9 mouse cellular contexts compared by ENCODE assay signal in genomic region chr2:121294182-121294581, GRCm38 (mm10). TPM values are rescaled to one million over a fixed set of nuclear protein-coding genes. Genes with fewer than 3 reads are reported as not detected.
A peak's percentile ranks its signal among the peaks of the same experiment; 100 is the strongest.
DNase-seq lines count a peak whose midpoint lies in the region; ATAC-seq lines count a peak whose summit lies in the region.
"Had no signal": no experiment of that assay in that cellular context is flagged by ENCODE, and none has a peak within 500 bp of the region (broad histone marks: within the 10 kb centered on the region; RNA-seq: fewer than 3 reads in every experiment).

No protein-coding gene starts in this region.

- intact Hi-C loops in left cerebral cortex, postnatal 10 days (cut with DNase I): no loop called here

- H3K27ac ChIP-seq in intestine, embryonic 14.5 days (ENCODE audit: low read depth): peak overlapping the region; percentile 51; the same call in 1 of the 2 replicates

- peak; percentile 5 to 73 for DNase-seq in left cerebral cortex, postnatal 10 days (ENCODE audit: extremely low spot score in 1 of 2, low spot score in 2 of 2)
- DNase-seq in left cerebral cortex, adult 9 months (ENCODE audit: low spot score in 2 of 2): no peak
- DNase-seq in cerebellum, adult 18-20 months: peak; percentile 65 to 70
- peak; percentile 70 for DNase-seq in gastrocnemius, postnatal 25 days
- DNase-seq in intestine, embryonic 14.5 days (ENCODE audit: low spot score): no peak
- no peak for DNase-seq in thymus, postnatal 14 days

- H3K27me3 ChIP-seq in intestine, embryonic 14.5 days (replicated peaks; ENCODE audit: control insufficient read depth, insufficient read depth, low read length): peaks cover 15% of the 10 kb centered on the region
- peaks cover 90% of the 10 kb centered on the region for H3K27me3 ChIP-seq in megakaryocyte, embryonic 14.5 days (replicated peaks)

- peaks cover 37% of the 10 kb centered on the region for H3K4me1 ChIP-seq in intestine, embryonic 14.5 days (replicated peaks; ENCODE audit: control insufficient read depth, insufficient read depth, low read length)
- H3K4me1 ChIP-seq in megakaryocyte, embryonic 14.5 days: peaks cover 77% of the 10 kb centered on the region

- no peaks in the 10 kb centered on the region for H3K9me3 ChIP-seq in intestine, embryonic 14.5 days (ENCODE audit: control insufficient read depth, low read length)
- no peaks in the 10 kb centered on the region for H3K9me3 ChIP-seq in megakaryocyte, embryonic 14.5 days

- peak overlapping the region; percentile 70 for H3K4me2 ChIP-seq in intestine, embryonic 14.5 days (ENCODE audit: low read length)

- H3K9ac ChIP-seq in intestine, embryonic 14.5 days (ENCODE audit: low read length): peak overlapping the region; percentile 23; the same call in 1 of the 2 replicates

- no peaks in the 10 kb centered on the region for H3K36me3 ChIP-seq in intestine, embryonic 14.5 days (ENCODE audit: control insufficient read depth, insufficient read depth, low read length)
- H3K36me3 ChIP-seq in megakaryocyte, embryonic 14.5 days (replicated peaks; ENCODE audit: low read length): peaks cover 2% of the 10 kb centered on the region

- no peak for ATAC-seq in intestine, embryonic 14.5 days (replicated peaks; ENCODE audit: low FRiP score, low TSS enrichment, low read depth)
- ATAC-seq in activated CD4-positive, CD25-positive, alpha-beta regulatory T cell, adult 4 months: no peak

- peak overlapping the region; percentile 45 for H3K4me3 ChIP-seq in intestine, embryonic 14.5 days (ENCODE audit: low read depth, low read length)
- peak overlapping the region; percentile 91 for H3K4me3 ChIP-seq in megakaryocyte, embryonic 14.5 days (replicated peaks)

- 31% methylated on average over 4 of the region's 4 CpGs for WGBS in intestine, embryonic 14.5 days

RNA-seq across cellular contexts. Expression of gene Map1a, which starts 4.8 kb away (rescaled TPM):
- total RNA-seq in left cerebral cortex, postnatal 10 days (2021): 100 to 1,000 TPM; 391 to 400 TPM
- total RNA-seq in gastrocnemius, postnatal 25 days (2021): 1 to 10 TPM; 7.0 to 7.8 TPM
- polyA plus RNA-seq in intestine, embryonic 14.5 days (2014; fragmentation: Nextera tagmentation; extraction: Ambion mirVana): 6.7 and 7.2 TPM in 2 replicates
- polyA plus RNA-seq in megakaryocyte, embryonic 14.5 days (2012; ENCODE audit: insufficient read depth, low replicate concordance): 1.6 and 11.4 TPM in 2 replicates
- under 1 TPM; 0.10 to 0.32 TPM for polyA plus RNA-seq in activated CD4-positive, CD25-positive, alpha-beta regulatory T cell, adult 4 months (2017; shearing (Covaris generic))
- total RNA-seq: neutrophil, adult 5-6 weeks had no signal

RNA-seq across cellular contexts. Expression of gene Trp53bp1, which starts 23.0 kb away (rescaled TPM):
- total RNA-seq in left cerebral cortex, postnatal 10 days (2021): 100 to 1,000 TPM; 173 to 183 TPM
- 10 to 100 TPM; 13.5 to 16.4 TPM for total RNA-seq in gastrocnemius, postnatal 25 days (2021)
- polyA plus RNA-seq in intestine, embryonic 14.5 days (2014; fragmentation: Nextera tagmentation; extraction: Ambion mirVana): 63.8 and 70.3 TPM in 2 replicates
- polyA plus RNA-seq in megakaryocyte, embryonic 14.5 days (2012; ENCODE audit: insufficient read depth, low replicate concordance): 8.6 TPM in 1 of 2 replicates, not detected in the other
- polyA plus RNA-seq in activated CD4-positive, CD25-positive, alpha-beta regulatory T cell, adult 4 months (2017; shearing (Covaris generic)): 10 to 100 TPM; 22.9 to 30.2 TPM

Comparison
In these comparisons a context has a peak if more than half of its experiments do, and no peak if none do; other contexts are left out.
1. DNase-seq: peak in left cerebral cortex, postnatal 10 days (2 of 2), cerebellum, adult 18-20 months (2 of 2) and gastrocnemius, postnatal 25 days (single experiment); none in left cerebral cortex, adult 9 months (0 of 2), intestine, embryonic 14.5 days (single experiment) and thymus, postnatal 14 days (single experiment).